Mouse (Mus musculus): Measurements from ENCODE around the gene Mecom.

Gene Mecom

DNA sequence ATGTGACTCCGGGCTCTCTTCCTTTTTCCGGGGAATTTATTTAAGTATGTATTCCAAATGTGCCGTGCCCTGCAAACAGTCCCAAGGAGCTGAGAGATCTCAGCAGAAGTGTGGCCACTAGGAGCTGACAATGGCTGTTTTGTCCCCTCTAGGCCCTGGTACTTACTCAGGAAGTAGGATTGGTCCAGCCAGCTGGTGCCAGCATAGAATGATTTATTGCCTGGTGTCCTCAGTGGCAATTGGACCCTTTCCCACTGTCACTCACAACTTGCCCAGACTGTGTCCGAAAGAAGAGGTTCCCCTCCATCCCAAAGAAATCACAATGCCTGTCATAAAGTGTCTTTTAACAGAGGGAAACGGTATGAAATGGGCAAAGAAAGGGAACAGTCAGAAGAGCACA, 340.4 kb downstream of the Mecom start:
- DNase-seq (ENCODE audit: low read depth, low spot score): no peak

DNA sequence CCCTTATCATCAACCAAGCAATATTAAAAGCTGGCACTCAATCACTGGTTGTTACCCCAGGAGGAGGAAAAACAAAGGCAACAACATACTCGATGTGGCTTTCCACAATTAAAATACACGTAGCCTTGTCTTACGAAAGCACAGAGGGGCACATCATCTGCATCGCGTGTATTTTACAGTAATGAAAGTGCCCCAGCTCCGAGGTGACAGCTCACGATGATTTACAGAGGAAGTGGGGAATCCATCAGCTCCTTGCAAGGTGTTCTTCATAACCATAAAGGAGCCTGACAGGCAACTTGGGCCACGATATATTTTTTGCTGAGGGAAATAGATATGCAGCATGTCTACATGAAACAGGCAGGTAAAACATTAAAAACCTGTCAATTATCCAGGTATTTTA, 341.7 kb downstream of the Mecom start:
- DNase-seq (ENCODE audit: low read depth, low spot score): no peak

GRCm38 (mm10) chr3:30203764-30204163, 344.0 kb downstream of the Mecom start:
- no peak for DNase-seq (ENCODE audit: low read depth, low spot score)

GRCm38 (mm10) chr3:30198854-30199253, 349.0 kb downstream of the Mecom start:
- DNase-seq (ENCODE audit: low read depth, low spot score): no peak

DNA sequence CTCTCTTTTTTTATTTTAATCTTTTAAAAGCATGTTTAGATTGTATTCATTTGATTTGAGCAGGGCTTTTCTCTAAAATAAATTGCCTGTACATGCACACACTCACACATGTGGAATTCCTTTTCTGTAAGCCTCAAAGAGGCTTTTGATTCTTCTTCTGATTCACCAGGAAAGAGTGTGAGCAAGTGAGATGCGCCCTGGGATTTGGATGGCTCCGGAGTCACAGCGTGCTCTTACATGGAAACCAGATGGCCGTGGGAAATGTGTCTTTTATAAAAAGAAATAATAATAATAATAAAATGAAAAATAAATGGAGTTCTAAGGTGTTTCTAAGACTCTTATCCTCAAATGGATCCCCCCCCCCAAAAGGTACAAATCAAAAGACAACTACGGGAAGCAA, 349.6 kb downstream of the Mecom start:
- no peak for DNase-seq (ENCODE audit: low read depth, low spot score)

GRCm38 (mm10) chr3:30195186-30195585, 352.6 kb downstream of the Mecom start:
- DNase-seq (ENCODE audit: low read depth, low spot score): no peak

DNA sequence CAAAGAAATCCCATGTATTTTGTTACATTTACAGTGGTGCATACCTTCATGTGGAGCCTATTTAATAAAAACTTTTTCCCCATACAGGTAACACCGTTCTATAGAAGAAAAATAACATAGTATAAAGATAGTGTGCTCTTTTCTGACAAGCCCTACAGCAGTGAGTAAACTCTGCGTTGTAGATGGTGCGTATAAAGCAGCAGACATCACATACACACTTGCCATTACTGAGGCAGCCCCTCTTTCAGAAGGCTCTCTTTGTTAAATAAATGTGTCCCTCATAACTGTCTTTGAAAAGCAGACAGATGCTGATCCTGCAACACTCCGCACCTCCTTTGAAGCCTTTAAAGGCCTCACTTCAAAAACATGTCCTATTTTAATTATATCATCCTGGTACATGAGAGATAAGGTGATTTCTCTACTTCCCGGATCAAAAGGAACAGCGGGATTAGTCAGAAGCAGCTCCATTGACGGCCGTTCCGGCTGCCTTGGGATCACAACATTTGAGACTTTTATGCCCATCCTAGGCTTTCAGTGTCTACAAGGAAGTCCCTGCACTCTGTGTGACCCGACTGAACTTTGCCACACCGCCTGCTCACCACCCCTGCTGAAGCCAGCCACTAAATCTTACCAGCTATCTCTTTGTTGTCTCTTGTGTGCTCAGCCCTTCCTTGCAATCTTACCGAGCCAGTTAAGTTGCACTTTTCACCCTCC, 355.4 kb downstream of the Mecom start:
- DNase-seq (ENCODE audit: low read depth, low spot score): no peak

DNA sequence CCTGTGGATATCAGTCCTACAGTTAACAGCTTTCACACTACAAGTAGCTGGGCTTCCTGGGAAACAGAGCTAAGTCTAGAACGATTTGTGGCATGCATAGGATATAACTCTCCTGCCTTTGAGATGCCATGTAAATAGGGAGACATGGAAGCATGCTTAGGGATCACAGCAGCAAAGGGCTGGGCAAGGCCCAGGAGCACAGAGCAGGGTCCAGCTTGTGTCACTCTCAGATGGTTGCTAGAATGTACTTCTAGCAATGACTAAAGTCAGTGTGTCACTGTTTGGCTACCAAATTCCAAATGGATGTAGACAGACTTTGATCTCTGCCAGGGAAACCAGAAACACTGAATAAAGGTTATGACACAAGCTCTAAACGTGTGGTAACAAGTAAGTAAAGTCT, 358.5 kb downstream of the Mecom start:
- no peak for DNase-seq (ENCODE audit: low read depth, low spot score)

- DNase-seq (ENCODE audit: low read depth, low spot score): no peak
Observed at GRCm38 (mm10) chr3:30187812-30188469, 359.9 kb downstream of the Mecom start.

DNA sequence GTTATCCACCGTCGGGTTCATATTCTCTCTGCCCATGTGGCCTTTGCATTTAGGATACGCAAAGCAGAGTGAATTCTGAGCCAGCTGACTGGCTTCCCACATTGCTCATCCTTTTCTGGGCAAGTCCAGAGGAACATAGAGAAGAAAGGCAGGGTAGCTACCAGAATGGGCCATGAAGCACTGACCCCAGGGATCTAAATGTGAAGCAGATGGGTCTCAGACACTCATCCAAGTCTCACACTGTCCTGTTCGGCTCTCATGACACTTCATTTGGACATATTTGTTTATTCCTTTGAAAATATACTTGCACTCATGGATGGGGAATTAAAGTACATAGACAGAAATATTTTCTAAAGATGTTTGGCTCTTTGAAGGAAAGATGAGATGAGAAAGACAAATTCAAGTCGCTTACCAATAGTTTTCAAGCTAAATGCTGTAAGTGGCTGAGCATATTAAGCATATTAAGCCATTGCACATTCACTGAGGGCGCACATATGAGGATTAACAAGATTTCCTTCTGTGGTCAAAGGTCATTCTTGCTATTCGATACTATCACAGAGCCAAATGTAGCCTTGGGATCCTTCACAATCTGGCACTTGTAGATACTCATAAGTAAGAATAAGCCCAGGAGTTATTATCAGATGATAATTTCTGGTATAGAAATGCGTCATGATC, 365.9 kb downstream of the Mecom start:
- no peak for DNase-seq (ENCODE audit: low read depth, low spot score)

GRCm38 (mm10) chr3:30176615-30177014, 371.2 kb downstream of the Mecom start:
- DNase-seq (ENCODE audit: low read depth, low spot score): no peak

DNA sequence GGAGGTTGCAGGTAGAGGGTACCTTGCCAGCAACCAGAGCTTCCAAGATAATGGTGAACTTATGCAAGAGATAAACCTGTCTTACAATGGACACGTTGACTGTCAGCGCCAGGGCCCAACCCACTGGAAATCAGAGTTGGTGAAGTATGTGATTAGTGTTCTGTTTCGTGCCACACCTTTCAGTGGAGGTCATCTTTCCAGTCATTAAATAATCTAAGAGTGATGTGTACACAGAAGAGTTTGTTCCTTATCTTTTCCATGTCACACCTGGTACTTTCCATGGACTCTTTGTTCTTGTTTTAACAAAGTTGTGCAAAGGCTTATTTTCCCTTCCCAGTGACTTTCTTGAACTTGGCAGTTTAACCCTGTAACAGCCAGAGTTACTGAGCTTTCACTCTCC, 374.0 kb downstream of the Mecom start:
- DNase-seq (ENCODE audit: low read depth, low spot score): no peak

DNA sequence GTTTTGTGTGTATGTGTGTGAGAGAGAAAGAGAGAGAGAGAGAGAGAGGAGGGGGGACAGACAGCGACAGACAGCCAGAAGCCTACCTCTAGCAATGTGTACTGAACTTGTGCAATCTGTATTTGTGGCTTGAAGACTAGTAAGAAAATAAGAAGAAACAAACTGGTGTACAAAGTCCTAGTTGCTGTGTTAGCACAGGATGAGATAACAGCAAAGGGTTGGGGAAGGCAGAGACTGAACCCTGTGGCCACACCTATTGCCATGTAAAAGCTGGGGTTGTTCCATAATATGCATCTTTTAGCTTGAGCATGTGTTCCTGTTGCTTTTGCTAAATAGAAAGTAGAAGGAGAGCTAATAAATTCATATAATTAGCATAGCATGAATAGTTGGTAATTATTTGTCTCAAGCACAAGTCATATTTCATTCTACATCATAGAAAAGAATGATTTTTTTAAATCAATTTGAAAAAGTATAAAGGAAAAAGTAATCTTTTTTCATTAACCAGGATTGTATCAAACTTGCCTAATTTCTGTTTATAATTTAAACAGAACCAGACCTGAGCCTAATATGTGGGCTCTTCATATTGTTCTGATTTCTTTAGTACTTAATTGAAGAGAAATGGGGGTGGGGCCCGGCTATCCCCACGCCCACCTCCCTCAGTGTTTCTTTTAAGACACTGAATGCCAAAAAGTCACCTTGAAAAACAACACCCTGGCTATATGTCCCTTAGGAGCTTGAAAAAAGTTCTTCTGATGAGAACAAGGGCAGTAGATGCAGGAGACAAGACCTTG, 379.2 kb downstream of the Mecom start:
- DNase-seq (ENCODE audit: low read depth, low spot score): no peak

- no peak for DNase-seq (ENCODE audit: low read depth, low spot score)
Observed at GRCm38 (mm10) chr3:30167027-30167426, 380.8 kb downstream of the Mecom start.

DNA sequence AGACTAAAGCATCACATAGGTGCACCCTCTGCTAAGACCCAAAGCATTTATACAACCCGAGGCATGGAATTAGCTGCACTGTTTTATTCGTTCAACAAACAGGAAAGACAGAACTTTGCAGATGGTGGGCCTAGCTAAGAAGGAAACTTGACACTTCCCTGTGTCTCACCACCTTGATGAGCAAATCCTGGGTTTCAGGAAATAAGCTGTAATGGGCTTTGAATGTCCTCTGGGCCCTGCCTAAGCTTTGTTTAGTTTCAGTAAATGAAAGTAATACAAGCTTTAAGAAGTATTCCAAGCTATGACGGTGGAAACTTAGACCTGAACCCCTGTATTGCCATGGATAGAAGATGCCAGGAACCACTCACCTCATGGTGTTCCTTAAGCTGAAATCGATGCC, 383.0 kb downstream of the Mecom start:
- DNase-seq (ENCODE audit: low read depth, low spot score): no peak

GRCm38 (mm10) chr3:30163390-30163789, 384.4 kb downstream of the Mecom start:
- no peak for DNase-seq (ENCODE audit: low read depth, low spot score)

DNA sequence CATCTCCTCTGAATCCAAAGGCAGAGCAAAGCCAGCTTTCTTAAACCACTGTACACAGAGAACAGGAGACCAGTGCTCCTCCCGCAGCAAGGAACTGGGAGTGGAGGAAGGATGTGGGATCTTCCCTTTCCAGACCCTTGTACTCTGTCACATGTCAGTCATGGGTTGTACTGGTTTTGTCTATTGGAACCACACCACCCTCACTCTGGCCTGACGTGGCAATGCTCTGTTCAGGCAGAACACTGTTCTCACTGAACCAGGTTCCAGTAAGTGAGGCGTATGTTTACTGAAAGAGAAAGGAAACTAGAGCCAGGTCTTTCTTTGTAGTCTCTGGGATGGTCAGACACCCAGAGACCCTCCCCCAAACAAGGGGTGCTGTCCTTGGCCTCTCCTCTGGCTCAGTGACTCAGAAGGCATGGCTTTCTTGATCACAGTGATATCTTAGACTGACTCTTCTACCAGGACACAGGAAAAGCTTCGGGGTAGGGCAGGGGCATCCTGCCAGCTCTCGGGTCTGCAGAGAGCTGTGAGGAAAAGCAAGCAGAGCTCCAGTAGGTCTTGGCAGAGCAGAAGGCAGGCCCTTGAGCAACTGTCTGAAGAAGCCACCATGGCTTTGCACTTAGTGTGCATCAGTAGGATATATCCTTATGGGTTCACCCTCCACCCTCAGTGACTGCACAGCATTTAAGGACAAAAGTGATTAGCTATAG, 386.7 kb downstream of the Mecom start:
- DNase-seq (ENCODE audit: low read depth, low spot score): peak; percentile 11

GRCm38 (mm10) chr3:30160346-30160745, 387.5 kb downstream of the Mecom start:
- DNase-seq (ENCODE audit: low read depth, low spot score): no peak

DNA sequence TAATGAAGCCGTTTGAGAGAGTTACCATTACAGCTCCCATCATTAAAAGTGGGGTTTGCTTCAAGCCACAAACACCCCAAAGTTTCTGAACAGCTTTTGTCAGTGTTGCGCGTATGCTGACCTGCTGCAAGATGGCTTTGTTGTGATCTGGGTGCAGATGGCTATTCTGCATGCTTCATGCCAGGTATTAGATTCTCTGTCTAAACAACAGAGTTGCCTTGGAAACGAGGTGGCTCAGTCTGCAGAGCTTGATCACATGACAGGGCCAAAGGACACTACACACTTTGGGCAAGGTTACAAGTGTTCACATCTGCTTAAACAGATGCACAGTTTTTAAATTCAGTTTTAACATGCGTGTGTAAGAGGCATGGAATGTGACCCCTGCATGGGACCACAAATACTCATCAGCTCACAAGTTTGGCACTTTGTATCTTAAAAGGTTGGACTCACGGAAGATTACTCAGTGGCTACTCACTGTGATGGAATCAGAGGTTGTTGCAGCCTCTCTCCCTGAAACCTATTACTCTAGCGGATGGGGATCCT, 390.6 kb downstream of the Mecom start:
- no peak for DNase-seq (ENCODE audit: low read depth, low spot score)

GRCm38 (mm10) chr3:30154390-30154789, 393.4 kb downstream of the Mecom start:
- DNase-seq (ENCODE audit: low read depth, low spot score): no peak

- DNase-seq (ENCODE audit: low read depth, low spot score): no peak
Observed at GRCm38 (mm10) chr3:30153923-30154331, 393.9 kb downstream of the Mecom start.
